24 mouse cellular contexts compared by ENCODE assay signal in genomic region chr5:8417443-8417842, GRCm38 (mm10). TPM values are rescaled to one million over a fixed set of nuclear protein-coding genes. Genes with fewer than 3 reads are reported as not detected.
DNase-seq lines count a peak whose midpoint lies in the region; ATAC-seq lines count a peak whose summit lies in the region.
"Had no signal": no experiment of that assay in that cellular context is flagged by ENCODE, and none has a peak within 500 bp of the region (broad histone marks: within the 10 kb centered on the region; RNA-seq: fewer than 3 reads in every experiment).

No protein-coding gene starts in this region.

- 75% methylated on average over 1 of the region's 1 CpGs for WGBS in kidney, embryonic 16.5 days
- 80% methylated on average over 1 of the region's 1 CpGs for WGBS in kidney, embryonic 14.5 days

- H3K36me3 ChIP-seq in kidney, embryonic 16.5 days (ENCODE audit: insufficient read depth, low read length) = peaks cover 30% of the 10 kb centered on the region
- H3K36me3 ChIP-seq in kidney, embryonic 14.5 days (ENCODE audit: control insufficient read depth, insufficient read depth, low read length) = peaks cover 39% of the 10 kb centered on the region

- peak overlapping the region; percentile 31; the same call in 1 of the 2 replicates for H3K27ac ChIP-seq in kidney, embryonic 16.5 days (ENCODE audit: low read length)
- H3K27ac ChIP-seq in kidney, embryonic 14.5 days (ENCODE audit: low read depth, low read length) = no peak overlapping the region
- H3K27ac ChIP-seq: forebrain, embryonic 12.5 days; hindbrain, embryonic 12.5 days; left cerebral cortex, adult 2 months; liver, embryonic 13.5 days; midbrain, embryonic 15.5 days; neural tube, embryonic 12.5 days had no signal

- DNase-seq in 3T3-L1 (ENCODE audit: low read depth, low spot score) = peak; percentile 62
- peak; percentile 39 for DNase-seq in A20 (ENCODE audit: low read depth, low spot score)
- peak; percentile 85 for DNase-seq in R1 (ENCODE audit: low read depth, low spot score)
- no peak for DNase-seq in retina, embryonic 14.5 days (ENCODE audit: low spot score)
- DNase-seq in left cerebral cortex, adult 11 months (ENCODE audit: low spot score) = no peak
- DNase-seq: adrenal gland, postnatal 25 days; cerebellum, adult 8-10 months; cerebellum, postnatal 36 days; heart, adult 11 months; kidney, adult 2 months; kidney, postnatal 4 days; layer of hippocampus, adult 9-11 months; liver, embryonic 13.5 days; lung, embryonic 14.5 days; retina, postnatal 1 day had no signal

- H3K27me3 ChIP-seq in kidney, embryonic 16.5 days (ENCODE audit: insufficient read depth, low read length) = no peaks in the 10 kb centered on the region
- no peaks in the 10 kb centered on the region for H3K27me3 ChIP-seq in kidney, embryonic 14.5 days (ENCODE audit: control insufficient read depth, insufficient read depth, low read length)
- H3K27me3 ChIP-seq: forebrain, embryonic 12.5 days; hindbrain, embryonic 12.5 days; liver, embryonic 13.5 days; megakaryocyte, embryonic 14.5 days; midbrain, embryonic 15.5 days; neural tube, embryonic 12.5 days had no signal

- no peak overlapping the region for H3K4me2 ChIP-seq in kidney, embryonic 16.5 days (replicated peaks; ENCODE audit: low read depth, low read length)
- H3K4me2 ChIP-seq in kidney, embryonic 14.5 days (replicated peaks; ENCODE audit: low read depth, low read length) = no peak overlapping the region
- H3K4me2 ChIP-seq: forebrain, embryonic 12.5 days; hindbrain, embryonic 12.5 days; liver, embryonic 13.5 days; lung, embryonic 14.5 days; midbrain, embryonic 15.5 days; neural tube, embryonic 12.5 days had no signal

- no peak overlapping the region for H3K9ac ChIP-seq in kidney, embryonic 16.5 days (replicated peaks; ENCODE audit: low read length)
- H3K9ac ChIP-seq in kidney, embryonic 14.5 days (ENCODE audit: low read depth, low read length) = no peak overlapping the region
- H3K9ac ChIP-seq: forebrain, embryonic 12.5 days; hindbrain, embryonic 12.5 days; liver, embryonic 13.5 days; lung, embryonic 14.5 days; midbrain, embryonic 15.5 days; neural tube, embryonic 12.5 days had no signal

- H3K9me3 ChIP-seq in kidney, embryonic 16.5 days (ENCODE audit: low read length) = no peaks in the 10 kb centered on the region
- H3K9me3 ChIP-seq in kidney, embryonic 14.5 days (ENCODE audit: control insufficient read depth, low read length) = no peaks in the 10 kb centered on the region
- H3K9me3 ChIP-seq: forebrain, embryonic 12.5 days; hindbrain, embryonic 12.5 days; liver, embryonic 13.5 days; megakaryocyte, embryonic 14.5 days; midbrain, embryonic 15.5 days; neural tube, embryonic 12.5 days had no signal

- peaks cover 9% of the 10 kb centered on the region for H3K4me1 ChIP-seq in kidney, embryonic 16.5 days (ENCODE audit: insufficient read depth, low read length)
- H3K4me1 ChIP-seq in kidney, embryonic 14.5 days (ENCODE audit: control insufficient read depth, insufficient read depth, low read length) = no peaks in the 10 kb centered on the region

- H3K4me3 ChIP-seq in kidney, embryonic 16.5 days (ENCODE audit: low read length) = no peak overlapping the region
- H3K4me3 ChIP-seq in kidney, embryonic 14.5 days (ENCODE audit: low read length) = no peak overlapping the region
- H3K4me3 ChIP-seq: forebrain, embryonic 12.5 days; hindbrain, embryonic 12.5 days; left cerebral cortex, adult 2 months; liver, embryonic 13.5 days; megakaryocyte, embryonic 14.5 days; midbrain, embryonic 15.5 days; neural tube, embryonic 12.5 days had no signal

- ATAC-seq in kidney, embryonic 16.5 days (ENCODE audit: low FRiP score, low TSS enrichment) = no peak
- no peak for ATAC-seq in kidney, embryonic 14.5 days (ENCODE audit: low FRiP score, low TSS enrichment)
- ATAC-seq in activated CD4-positive, CD25-positive, alpha-beta regulatory T cell, adult 4 months = no peak
- ATAC-seq: midbrain, embryonic 15.5 days had no signal

RNA-seq across cellular contexts. Expression of gene Dbf4, which starts 5.1 kb away (rescaled TPM):
- polyA plus RNA-seq in kidney, embryonic 16.5 days (2015; fragmentation: Nextera tagmentation; extraction: Ambion mirVana) = 38.2 and 39.7 TPM in 2 replicates
- polyA plus RNA-seq in kidney, embryonic 14.5 days (2014; fragmentation: Nextera tagmentation; extraction: Ambion mirVana) = 55.5 and 64.7 TPM in 2 replicates
- polyA plus RNA-seq in activated CD4-positive, CD25-positive, alpha-beta regulatory T cell, adult 4 months (2017; shearing (Covaris generic)) = 10 to 100 TPM; 13.9 to 17.7 TPM

RNA-seq across cellular contexts. Expression of gene Slc25a40, which starts 5.2 kb away (rescaled TPM):
- 12.6 and 13.4 TPM in 2 replicates for polyA plus RNA-seq in kidney, embryonic 16.5 days (2015; fragmentation: Nextera tagmentation; extraction: Ambion mirVana)
- polyA plus RNA-seq in kidney, embryonic 14.5 days (2014; fragmentation: Nextera tagmentation; extraction: Ambion mirVana) = 12.4 and 12.6 TPM in 2 replicates
- polyA plus RNA-seq in activated CD4-positive, CD25-positive, alpha-beta regulatory T cell, adult 4 months (2017; shearing (Covaris generic)) = 10 to 100 TPM; 20.6 to 24.7 TPM

RNA-seq across cellular contexts. Expression of gene Adam22, which starts 49.5 kb away (rescaled TPM):
- 9.0 and 10.5 TPM in 2 replicates for polyA plus RNA-seq in kidney, embryonic 16.5 days (2015; fragmentation: Nextera tagmentation; extraction: Ambion mirVana)
- 7.6 and 10.2 TPM in 2 replicates for polyA plus RNA-seq in kidney, embryonic 14.5 days (2014; fragmentation: Nextera tagmentation; extraction: Ambion mirVana)
- polyA plus RNA-seq in activated CD4-positive, CD25-positive, alpha-beta regulatory T cell, adult 4 months (2017; shearing (Covaris generic)) = under 1 TPM; 0.48 to 0.90 TPM

Comparison
In these comparisons a context has a peak if more than half of its experiments do, and no peak if none do; other contexts are left out.
1. DNase-seq: peak in 3T3-L1 (single experiment), A20 (single experiment) and R1 (single experiment); none in retina, embryonic 14.5 days (single experiment) and left cerebral cortex, adult 11 months (single experiment).